Mouse (Mus musculus) hindbrain, embryonic 13.5 days (tissue): ENCODE data around the gene Pus1. TPM values are rescaled to one million over a fixed set of nuclear protein-coding genes. Genes with fewer than 3 reads are reported as not detected.

Source experiments
- ATAC-seq: fragments of 200-750 bp; cut with Nextera tagmentation; 2 replicates; pipeline ENCODE4 v1.8.0; 2017; ENCODE audit warnings: moderate TSS enrichment; ENCODE audit not compliant: low FRiP score
- H3K27ac ChIP-seq: fragments of 300-500 bp; sonication (generic); 2 replicates; pipeline ENCODE4 v1.5.1; 2015; ENCODE audit warnings: inconsistent platforms, mild to moderate bottlenecking, moderate library complexity
- H3K27me3 ChIP-seq: fragments of 300-500 bp; sonication (generic); 2 replicates; pipeline ENCODE4 v1.6.1; 2015; ENCODE audit warnings: mild to moderate bottlenecking, inconsistent platforms
- H3K36me3 ChIP-seq: fragments of 300-500 bp; sonication (generic); 2 replicates; pipeline ENCODE4 v1.6.1; 2015; ENCODE audit warnings: mild to moderate bottlenecking, inconsistent platforms
- H3K4me1 ChIP-seq: fragments of 300-500 bp; sonication (generic); replicated peaks from 2 replicates; pipeline ENCODE4 v1.6.1; 2015; ENCODE audit warnings: inconsistent platforms
- H3K4me2 ChIP-seq: fragments of 300-500 bp; sonication (generic); 2 replicates; pipeline ENCODE4 v1.6.1; 2015; ENCODE audit warnings: inconsistent platforms, mild to moderate bottlenecking, moderate library complexity
- H3K4me3 ChIP-seq: fragments of 300-500 bp; sonication (generic); 2 replicates; pipeline ENCODE4 v1.5.1; 2015; ENCODE audit warnings: mild to moderate bottlenecking, inconsistent platforms
- H3K9ac ChIP-seq: fragments of 300-500 bp; sonication (generic); 2 replicates; pipeline ENCODE4 v1.6.1; 2015; ENCODE audit warnings: mild to moderate bottlenecking, inconsistent platforms
- H3K9me3 ChIP-seq: fragments of 300-500 bp; sonication (generic); 2 replicates; pipeline ENCODE4 v1.6.1; 2016; ENCODE audit warnings: inconsistent platforms
- WGBS: fragments of 180-500 bp; shearing (Covaris S2); methylation state at CpG from one replicate; pipeline ENCODE4 v1.1.7; 2015; 5-methylcytosine and 5-hydroxymethylcytosine counted together
- polyA plus RNA-seq: library from polyadenylated mRNA; unstranded; fragments of >200 nt; fragmentation: Nextera tagmentation; extraction: Ambion mirVana; gene quantifications from 2 replicates; pipeline ENCODE4 v1.2.1, GENCODE M21; 2015

Pus1 gene
- polyA plus RNA-seq, 1 experiment from 2014 or later = 22.5 TPM

DNA sequence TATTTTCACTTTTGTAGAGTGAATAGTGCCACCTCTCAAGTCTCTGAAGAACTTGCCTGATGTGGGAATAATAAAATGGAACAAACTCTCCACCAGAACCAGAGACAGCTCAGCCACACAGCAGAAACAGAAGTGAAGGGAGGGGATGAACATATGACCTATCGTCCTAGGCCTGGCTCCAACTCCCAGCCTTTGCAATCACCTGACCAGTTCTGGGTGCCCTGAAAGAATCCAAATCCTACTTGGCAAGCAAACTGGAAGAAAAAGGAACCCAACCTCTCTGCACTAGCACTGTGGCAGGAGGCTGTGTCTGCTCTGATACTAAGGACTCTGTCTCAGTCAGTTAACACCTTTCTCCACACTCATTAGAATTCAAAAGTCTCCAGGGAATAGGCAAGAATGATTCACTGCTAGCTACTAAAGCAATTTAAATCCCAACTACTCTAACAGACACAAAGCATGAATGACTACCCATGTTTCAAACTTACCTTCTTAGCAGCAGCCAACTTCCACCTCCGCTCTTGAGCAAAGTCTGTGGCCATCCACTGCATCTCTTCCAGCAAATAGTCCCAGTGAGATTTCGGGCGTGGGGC is 47.1 kb downstream of the Pus1 start:
- no peak overlapping the region for H3K4me3 ChIP-seq
- no peak overlapping the region for H3K9ac ChIP-seq
- H3K4me1 ChIP-seq = no peaks in the 10 kb centered on the region
- H3K27me3 ChIP-seq = no peaks in the 10 kb centered on the region
- WGBS = 98% methylated on average over 4 of the region's 4 CpGs
- no peak overlapping the region for H3K27ac ChIP-seq
- no peak overlapping the region for H3K4me2 ChIP-seq
- peaks cover 77% of the 10 kb centered on the region for H3K36me3 ChIP-seq
- no peaks in the 10 kb centered on the region for H3K9me3 ChIP-seq
- ATAC-seq = no peak

DNA sequence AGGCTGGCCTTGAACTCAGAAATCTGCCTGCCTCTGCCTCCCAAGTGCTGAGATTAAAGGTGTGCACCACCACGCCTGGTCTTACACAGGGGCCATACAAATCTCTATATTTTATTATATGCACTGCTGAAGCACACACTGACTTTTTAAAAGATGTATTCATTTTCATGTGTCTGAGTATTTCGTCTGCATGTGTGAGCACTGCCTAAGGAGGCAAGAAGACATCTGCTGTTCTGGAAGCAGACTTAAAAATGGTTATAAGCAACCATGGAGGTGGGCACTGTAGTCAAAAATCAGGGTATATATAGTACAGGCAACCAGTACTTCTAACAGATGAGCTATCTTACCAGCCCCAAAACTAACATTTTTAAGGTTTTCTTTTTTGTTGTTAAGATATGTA is 49.2 kb downstream of the Pus1 start:
- Histone ChIP-seq H3K4me3 (no peak overlapping the region), H3K4me2 (no peak overlapping the region), H3K4me1 (no peaks in the 10 kb centered on the region), H3K36me3 (peaks cover 76% of the 10 kb centered on the region), H3K27ac (no peak overlapping the region), H3K9me3 (no peaks in the 10 kb centered on the region), H3K9ac (no peak overlapping the region), H3K27me3 (no peaks in the 10 kb centered on the region)
- WGBS = 96% methylated on average over 2 of the region's 2 CpGs
- no peak for ATAC-seq

DNA sequence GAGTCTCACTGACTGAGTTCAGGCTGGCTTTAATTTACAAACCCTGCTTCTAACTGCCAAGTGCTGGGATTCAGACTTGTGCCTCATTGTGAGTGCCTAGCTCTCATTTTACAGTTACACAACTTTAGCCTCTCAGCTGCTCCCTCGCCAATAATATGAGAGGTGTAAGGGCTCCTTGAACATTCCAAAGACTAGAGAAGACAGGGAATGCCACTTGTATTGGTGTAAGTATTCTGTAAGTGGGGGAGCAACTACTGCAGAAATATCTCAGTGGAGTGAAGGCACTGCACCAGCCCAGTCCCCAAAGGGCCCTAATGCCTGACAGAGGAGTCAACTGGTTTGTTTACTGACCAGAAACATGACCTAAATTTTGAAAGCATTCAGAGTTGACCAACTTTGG is 52.6 kb downstream of the Pus1 start:
- H3K27me3 ChIP-seq = no peaks in the 10 kb centered on the region
- no peak overlapping the region for H3K4me3 ChIP-seq
- no peaks in the 10 kb centered on the region for H3K4me1 ChIP-seq
- no peaks in the 10 kb centered on the region for H3K9me3 ChIP-seq
- H3K9ac ChIP-seq = no peak overlapping the region
- H3K36me3 ChIP-seq = peaks cover 82% of the 10 kb centered on the region
- no peak overlapping the region for H3K4me2 ChIP-seq
- H3K27ac ChIP-seq = no peak overlapping the region
- WGBS = 98% methylated on average over 1 of the region's 1 CpGs
- ATAC-seq = no peak

Other genes starting within 250 kb of the Pus1 start
- 15.5 and 16.1 TPM in 2 replicates for gene Galnt9, start 236.3 kb downstream of the Pus1 start, polyA plus RNA-seq
- gene Noc4l, start 127.2 kb downstream of the Pus1 start, polyA plus RNA-seq = 41.6 and 41.8 TPM in 2 replicates
- gene Ddx51, start 127.2 kb downstream of the Pus1 start, polyA plus RNA-seq = 14.8 and 16.5 TPM in 2 replicates
- 53.4 and 54.8 TPM in 2 replicates for gene Ep400, start 9.9 kb downstream of the Pus1 start, polyA plus RNA-seq
- gene Ulk1, start 29.4 kb upstream of the Pus1 start, polyA plus RNA-seq = 30.3 and 33.0 TPM in 2 replicates
- 10.7 and 12.6 TPM in 2 replicates for gene Hscb, start 59.1 kb upstream of the Pus1 start, polyA plus RNA-seq
- gene Chek2, start 59.3 kb upstream of the Pus1 start, polyA plus RNA-seq = 6.5 and 8.0 TPM in 2 replicates
- gene Ttc28, start 99.1 kb upstream of the Pus1 start, polyA plus RNA-seq = 20.2 and 22.0 TPM in 2 replicates